Mouse (Mus musculus): Measurements from ENCODE around the gene 2310079G19Rik. TPM values are rescaled to one million over a fixed set of nuclear protein-coding genes. Genes with fewer than 3 reads are reported as not detected.

Gene 2310079G19Rik
- polyA plus RNA-seq, 1 experiment from 2014 or later, result not detected

DNA sequence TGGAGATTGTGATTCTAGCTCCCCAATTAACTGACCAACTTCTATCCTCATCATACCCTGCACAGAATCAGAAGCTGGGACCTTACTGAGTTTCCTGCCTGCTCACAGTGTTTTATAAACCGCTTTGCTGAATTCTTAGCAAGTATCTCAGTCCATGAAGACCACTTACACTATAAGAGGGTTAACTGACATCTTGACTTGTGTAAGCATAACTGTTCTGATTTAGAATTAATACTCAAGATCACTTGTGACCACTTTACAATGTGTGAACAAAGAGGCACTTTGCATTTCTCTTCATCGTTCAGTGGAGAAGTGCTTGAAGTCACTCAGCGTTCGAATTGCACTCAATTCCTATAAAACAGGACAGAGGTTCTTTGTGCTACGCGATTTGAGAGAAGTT, 22.9 kb downstream of the 2310079G19Rik start:
- H3K9me3 ChIP-seq (replicated peaks), result no peaks in the 10 kb centered on the region
- peaks cover 4% of the 10 kb centered on the region; the same call in 1 of the 2 replicates for H3K27me3 ChIP-seq
- no peak overlapping the region for H3K9ac ChIP-seq
- no peak overlapping the region for H3K27ac ChIP-seq
- H3K36me3 ChIP-seq, result no peaks in the 10 kb centered on the region
- WGBS, result 85% methylated on average over 6 of the region's 6 CpGs
- no peak overlapping the region for H3K4me2 ChIP-seq
- no peak for ATAC-seq (replicated peaks; ENCODE audit: low FRiP score)
- no peak overlapping the region for H3K4me3 ChIP-seq (replicated peaks)
- 0 out of 2 replicates have a peak, but pooled peaks cover 6% of the 10 kb centered on the region for H3K4me1 ChIP-seq

GRCm38 (mm10) chr16:88602464-88602863, 25.0 kb downstream of the 2310079G19Rik start:
- Histone ChIP-seq H3K4me3 (replicated peaks) (no peak overlapping the region), H3K4me2 (no peak overlapping the region), H3K4me1 (0 out of 2 replicates have a peak, but pooled peaks cover 7% of the 10 kb centered on the region), H3K9me3 (replicated peaks) (no peaks in the 10 kb centered on the region), H3K36me3 (no peaks in the 10 kb centered on the region), H3K9ac (no peak overlapping the region), H3K27me3 (peaks cover 4% of the 10 kb centered on the region; the same call in 1 of the 2 replicates), H3K27ac (no peak overlapping the region)
- WGBS, result 55% methylated on average over 1 of the region's 1 CpGs
- ATAC-seq (replicated peaks; ENCODE audit: low FRiP score), result no peak

DNA sequence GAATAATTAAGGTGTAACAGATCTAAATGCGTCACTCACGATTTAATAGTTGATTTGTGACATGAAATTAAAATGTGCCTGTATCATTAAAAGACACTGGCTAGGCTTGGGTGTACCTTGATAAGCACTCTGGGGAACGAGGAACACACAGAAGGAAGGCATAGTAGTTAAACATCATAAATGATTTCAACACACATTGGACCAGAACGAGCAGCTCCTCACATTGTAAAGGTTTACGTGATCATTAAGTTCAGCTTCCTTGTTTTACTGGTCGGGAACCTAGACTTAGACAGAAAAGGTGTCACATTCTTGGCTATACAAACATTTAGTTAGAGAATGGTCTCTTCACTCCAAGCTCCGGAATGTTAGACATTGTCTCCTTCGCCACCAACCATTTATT, 27.2 kb downstream of the 2310079G19Rik start:
- Histone ChIP-seq H3K9ac (no peak overlapping the region), H3K27ac (no peak overlapping the region), H3K27me3 (peaks cover 4% of the 10 kb centered on the region; the same call in 1 of the 2 replicates), H3K4me3 (replicated peaks) (no peak overlapping the region), H3K4me2 (peak overlapping the region; percentile 50), H3K9me3 (replicated peaks) (no peaks in the 10 kb centered on the region), H3K36me3 (no peaks in the 10 kb centered on the region), H3K4me1 (0 out of 2 replicates have a peak, but pooled peaks cover 7% of the 10 kb centered on the region)
- no peak for ATAC-seq (replicated peaks; ENCODE audit: low FRiP score)
- WGBS, result 33% methylated on average over 8 of the region's 8 CpGs

GRCm38 (mm10) chr16:88599504-88600237, 27.8 kb downstream of the 2310079G19Rik start:
- peak overlapping the region; percentile 15 for H3K4me3 ChIP-seq (replicated peaks)
- 0 out of 2 replicates have a peak, but pooled peaks cover 7% of the 10 kb centered on the region for H3K4me1 ChIP-seq
- no peak overlapping the region for H3K9ac ChIP-seq
- 0 out of 2 replicates have a peak overlapping the region, but pooled peaks have one; percentile 35 for H3K27ac ChIP-seq
- 4% methylated on average over 16 of the region's 16 CpGs for WGBS
- ATAC-seq (replicated peaks; ENCODE audit: low FRiP score), result 0 out of 2 replicates have a peak, but pooled peaks have one; percentile 29
- H3K27me3 ChIP-seq, result peaks cover 4% of the 10 kb centered on the region; the same call in 1 of the 2 replicates
- no peaks in the 10 kb centered on the region for H3K36me3 ChIP-seq
- H3K9me3 ChIP-seq (replicated peaks), result no peaks in the 10 kb centered on the region
- peak overlapping the region; percentile 50 for H3K4me2 ChIP-seq

GRCm38 (mm10) chr16:88592758-88593157, 34.7 kb downstream of the 2310079G19Rik start:
- Histone ChIP-seq H3K4me1 (no peaks in the 10 kb centered on the region), H3K4me3 (replicated peaks) (no peak overlapping the region), H3K4me2 (no peak overlapping the region), H3K9ac (no peak overlapping the region), H3K27me3 (no peaks in the 10 kb centered on the region), H3K27ac (no peak overlapping the region), H3K9me3 (replicated peaks) (no peaks in the 10 kb centered on the region), H3K36me3 (no peaks in the 10 kb centered on the region)
- no peak for ATAC-seq (replicated peaks; ENCODE audit: low FRiP score)

DNA sequence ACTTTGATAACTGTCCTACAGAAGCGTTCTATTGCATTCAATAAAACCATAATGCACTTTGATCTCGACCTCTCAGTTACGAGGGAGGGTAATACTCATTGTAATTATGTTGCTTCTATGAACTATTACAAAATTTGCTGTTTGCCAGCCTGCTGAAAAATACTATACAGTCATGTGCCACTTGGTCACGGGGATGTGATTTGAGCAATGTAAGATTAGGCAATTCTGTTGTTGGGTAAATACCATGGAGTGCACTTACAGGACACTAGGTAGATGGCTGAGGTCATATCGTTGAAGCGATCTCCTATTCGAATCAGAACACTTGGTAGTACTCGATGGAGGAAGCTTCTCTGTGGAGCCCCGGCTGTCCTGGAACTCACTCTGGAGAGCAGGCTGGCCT, 44.1 kb downstream of the 2310079G19Rik start:
- ATAC-seq (replicated peaks; ENCODE audit: low FRiP score), result no peak
- no peaks in the 10 kb centered on the region for H3K9me3 ChIP-seq (replicated peaks)
- H3K4me2 ChIP-seq, result no peak overlapping the region
- H3K27ac ChIP-seq, result no peak overlapping the region
- no peaks in the 10 kb centered on the region for H3K36me3 ChIP-seq
- no peaks in the 10 kb centered on the region for H3K4me1 ChIP-seq
- 81% methylated on average over 9 of the region's 9 CpGs for WGBS
- H3K9ac ChIP-seq, result no peak overlapping the region
- H3K4me3 ChIP-seq (replicated peaks), result no peak overlapping the region
- H3K27me3 ChIP-seq, result no peaks in the 10 kb centered on the region

Other genes starting within 250 kb of the 2310079G19Rik start
- gene Cldn17, start 120.7 kb downstream of the 2310079G19Rik start, polyA plus RNA-seq (2015; fragmentation: Nextera tagmentation; extraction: Ambion mirVana), result not detected in 2 replicates
- gene Cldn8, start 64.5 kb downstream of the 2310079G19Rik start, polyA plus RNA-seq (2015; fragmentation: Nextera tagmentation; extraction: Ambion mirVana), result 98.7 and 118 TPM in 2 replicates
- gene Krtap24-1, start 15.4 kb downstream of the 2310079G19Rik start, polyA plus RNA-seq (2015; fragmentation: Nextera tagmentation; extraction: Ambion mirVana), result not detected in 2 replicates
- gene Krtap26-1, start 20.1 kb upstream of the 2310079G19Rik start, polyA plus RNA-seq (2015; fragmentation: Nextera tagmentation; extraction: Ambion mirVana), result not detected in 2 replicates
- not detected in 2 replicates for gene Krtap27-1, start 44.0 kb upstream of the 2310079G19Rik start, polyA plus RNA-seq (2015; fragmentation: Nextera tagmentation; extraction: Ambion mirVana)
- not detected in 2 replicates for gene 2310061N02Rik, start 80.3 kb upstream of the 2310079G19Rik start, polyA plus RNA-seq (2015; fragmentation: Nextera tagmentation; extraction: Ambion mirVana)
- not detected in 2 replicates for gene Krtap13-1, start 101.2 kb upstream of the 2310079G19Rik start, polyA plus RNA-seq (2015; fragmentation: Nextera tagmentation; extraction: Ambion mirVana)
- gene Krtap13, start 124.0 kb upstream of the 2310079G19Rik start, polyA plus RNA-seq (2015; fragmentation: Nextera tagmentation; extraction: Ambion mirVana), result 0.19 TPM in 1 of 2 replicates, not detected in the other
- 0.30 TPM in 1 of 2 replicates, not detected in the other for gene 2310034C09Rik, start 131.2 kb upstream of the 2310079G19Rik start, polyA plus RNA-seq (2015; fragmentation: Nextera tagmentation; extraction: Ambion mirVana)
- not detected in 2 replicates for gene 2310057N15Rik, start 146.5 kb upstream of the 2310079G19Rik start, polyA plus RNA-seq (2015; fragmentation: Nextera tagmentation; extraction: Ambion mirVana)
- gene Gm5965, start 150.2 kb upstream of the 2310079G19Rik start, polyA plus RNA-seq (2015; fragmentation: Nextera tagmentation; extraction: Ambion mirVana), result not detected in 2 replicates
- not detected in 2 replicates for gene Gm20741, start 184.6 kb upstream of the 2310079G19Rik start, polyA plus RNA-seq (2015; fragmentation: Nextera tagmentation; extraction: Ambion mirVana)
- not detected in 2 replicates for gene Krtap15, start 192.5 kb upstream of the 2310079G19Rik start, polyA plus RNA-seq (2015; fragmentation: Nextera tagmentation; extraction: Ambion mirVana)
- gene Krtap14, start 198.5 kb upstream of the 2310079G19Rik start, polyA plus RNA-seq (2015; fragmentation: Nextera tagmentation; extraction: Ambion mirVana), result not detected in 2 replicates
- not detected in 2 replicates for gene Krtap19-1, start 241.7 kb upstream of the 2310079G19Rik start, polyA plus RNA-seq (2015; fragmentation: Nextera tagmentation; extraction: Ambion mirVana)
- not detected in 2 replicates for gene Krtap19-2, start 246.6 kb upstream of the 2310079G19Rik start, polyA plus RNA-seq (2015; fragmentation: Nextera tagmentation; extraction: Ambion mirVana)

All from kidney, embryonic 15.5 days (tissue).